Mouse (Mus musculus): ENCODE measurements at regions not wholly inside any gene's neighbourhood (a gene's known extent, or its start where the extent isn't known, plus 50 kb on each side); places are given as distances from the start of the nearest gene placed in this dataset.

DNA sequence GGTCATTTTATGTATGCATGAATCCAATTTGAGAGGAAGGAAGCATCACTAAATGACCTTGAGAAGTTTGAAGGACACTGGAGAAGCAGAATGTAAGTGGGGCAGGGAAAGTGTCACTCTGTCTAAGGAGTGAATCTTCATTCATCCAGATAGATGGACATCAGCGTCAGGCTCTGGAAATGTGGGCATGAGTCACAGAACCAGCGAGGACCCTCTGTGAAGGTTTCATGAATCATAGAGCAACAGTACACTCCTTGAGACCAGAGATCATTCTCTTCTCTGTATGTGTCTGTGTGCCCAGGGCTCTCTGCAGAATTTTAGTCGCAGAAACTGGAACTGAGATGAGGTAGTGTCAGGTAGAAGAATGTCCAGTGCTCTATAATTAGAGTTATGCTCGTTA, 62.4 kb upstream of the Lypd6 start:
- no peak overlapping the region for H3K4me2 ChIP-seq
- 94% methylated on average over 4 of the region's 4 CpGs for WGBS

DNA sequence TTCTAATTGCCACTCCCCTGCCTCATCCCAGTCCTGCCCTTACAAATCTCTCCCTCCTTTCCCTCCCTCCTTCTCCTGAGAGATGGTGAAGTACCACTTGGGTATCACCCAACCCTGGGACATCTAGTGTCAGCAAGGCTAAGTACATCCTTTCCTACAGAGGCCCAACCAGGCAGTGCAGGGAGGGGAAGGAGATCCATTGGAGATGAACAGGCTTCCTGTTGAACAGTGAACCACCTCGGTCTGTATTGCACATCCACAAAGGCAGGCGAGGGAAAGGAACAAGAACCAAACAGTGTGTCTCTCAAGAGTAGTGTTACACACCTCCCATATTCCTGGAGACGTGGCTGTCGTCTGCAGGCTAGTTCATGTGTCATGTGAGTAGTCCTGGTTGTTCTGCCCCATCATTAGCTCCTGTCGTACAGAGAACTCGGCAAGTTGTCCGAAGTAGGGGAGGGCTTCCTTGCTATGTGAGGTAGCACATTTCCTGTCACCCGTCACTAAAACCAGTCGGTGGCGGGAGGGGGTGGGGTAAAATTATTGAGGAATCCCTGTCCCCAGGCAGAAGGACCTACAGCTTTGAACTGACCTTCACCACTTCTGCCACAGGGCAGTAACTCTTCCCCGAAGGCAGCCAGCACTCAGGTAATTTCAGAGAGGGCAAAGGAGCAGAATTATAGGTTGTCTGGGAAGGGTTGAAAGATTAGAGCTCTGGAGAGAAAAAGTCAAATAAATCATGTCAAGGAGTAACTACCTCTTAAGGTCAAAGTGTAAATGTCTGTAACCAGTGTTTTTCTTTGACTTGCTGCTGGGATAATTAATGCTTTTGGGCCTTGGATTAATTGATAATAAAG, 61.3 kb upstream of the Lypd6 start:
- Histone ChIP-seq H3K9me3 (ENCODE audit: control insufficient read depth, low read length) (no peaks in the 10 kb centered on the region), H3K36me3 (ENCODE audit: control insufficient read depth, insufficient read depth, low read length) (no peaks in the 10 kb centered on the region), H3K9ac (ENCODE audit: low read length) (no peak overlapping the region), H3K4me3 (ENCODE audit: low read depth, low read length) (no peak overlapping the region), H3K27me3 (ENCODE audit: control insufficient read depth, insufficient read depth, low read length) (no peaks in the 10 kb centered on the region), H3K27ac (ENCODE audit: low read depth, low read length) (no peak overlapping the region), H3K4me1 (ENCODE audit: control insufficient read depth, insufficient read depth, low read length) (no peaks in the 10 kb centered on the region), H3K4me2 (no peak overlapping the region)
- 80% methylated on average over 11 of the region's 11 CpGs for WGBS
- DNase-seq (ENCODE audit: low spot score, missing footprints): no peak
- ATAC-seq (ENCODE audit: low FRiP score): no peak

More for the DNA sequence above, 62.4 kb upstream of the Lypd6 start:
- no peak overlapping the region for H3K9ac ChIP-seq (ENCODE audit: low read length)
- no peaks in the 10 kb centered on the region for H3K9me3 ChIP-seq (ENCODE audit: control insufficient read depth, low read length)
- no peak overlapping the region for H3K4me3 ChIP-seq (ENCODE audit: low read depth, low read length)
- H3K4me1 ChIP-seq (ENCODE audit: control insufficient read depth, insufficient read depth, low read length): no peaks in the 10 kb centered on the region
- no peaks in the 10 kb centered on the region for H3K36me3 ChIP-seq (ENCODE audit: control insufficient read depth, insufficient read depth, low read length)
- no peak for ATAC-seq (ENCODE audit: low FRiP score)
- no peak overlapping the region for H3K27ac ChIP-seq (ENCODE audit: low read depth, low read length)
- H3K27me3 ChIP-seq (ENCODE audit: control insufficient read depth, insufficient read depth, low read length): no peaks in the 10 kb centered on the region
- DNase-seq (ENCODE audit: low spot score, missing footprints): no peak

DNA sequence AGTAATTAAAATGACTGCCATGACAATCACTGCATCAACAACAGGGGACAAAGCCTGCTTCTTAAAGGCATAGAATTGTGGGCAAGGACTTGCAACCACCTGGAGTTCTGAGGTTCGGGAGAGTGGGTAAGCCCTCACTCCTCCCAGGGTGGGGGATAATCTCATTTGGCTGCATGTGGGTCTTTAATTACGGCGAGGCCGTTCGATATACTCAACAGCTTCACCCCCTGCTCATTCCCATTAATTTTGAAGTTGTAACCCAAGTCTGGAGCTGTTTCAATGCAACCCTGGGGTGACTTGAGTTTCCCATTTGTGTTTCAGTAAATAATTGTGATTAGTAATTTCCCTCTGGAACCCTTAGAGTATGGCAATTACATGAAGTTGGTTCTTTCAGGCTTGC, 57.9 kb upstream of the Lypd6 start:
- Histone ChIP-seq H3K4me1 (ENCODE audit: control insufficient read depth, insufficient read depth, low read length) (no peaks in the 10 kb centered on the region), H3K4me3 (ENCODE audit: low read depth, low read length) (no peak overlapping the region), H3K27ac (ENCODE audit: low read depth, low read length) (no peak overlapping the region), H3K9me3 (ENCODE audit: control insufficient read depth, low read length) (no peaks in the 10 kb centered on the region), H3K36me3 (ENCODE audit: control insufficient read depth, insufficient read depth, low read length) (no peaks in the 10 kb centered on the region), H3K4me2 (no peak overlapping the region), H3K27me3 (ENCODE audit: control insufficient read depth, insufficient read depth, low read length) (no peaks in the 10 kb centered on the region), H3K9ac (ENCODE audit: low read length) (no peak overlapping the region)
- DNase-seq (ENCODE audit: low spot score, missing footprints) (peak; percentile 37), ATAC-seq (ENCODE audit: low FRiP score) (no peak)
- WGBS: 66% methylated on average over 5 of the region's 5 CpGs

DNA sequence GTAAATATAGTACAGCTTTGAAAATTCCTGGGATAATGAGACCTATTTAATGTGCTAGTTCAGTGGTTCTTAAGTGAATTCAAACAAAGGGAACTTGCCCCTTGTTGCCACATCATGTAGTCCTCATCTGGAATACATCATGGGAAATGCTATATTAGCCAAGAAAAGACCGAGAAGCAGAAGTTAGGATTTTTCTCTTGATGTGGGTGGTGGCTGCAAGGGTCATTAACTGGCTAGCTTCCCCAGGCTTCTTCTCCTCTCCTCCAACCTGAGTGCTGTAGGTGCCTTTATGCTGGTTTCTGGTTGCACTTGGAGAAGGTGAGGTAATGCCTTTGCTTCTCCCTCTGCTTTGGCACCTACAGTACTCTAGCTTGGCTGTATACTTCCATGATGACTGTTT, 55.8 kb upstream of the Lypd6 start:
- Histone ChIP-seq H3K27me3 (ENCODE audit: control insufficient read depth, insufficient read depth, low read length) (no peaks in the 10 kb centered on the region), H3K9ac (ENCODE audit: low read length) (no peak overlapping the region), H3K4me2 (no peak overlapping the region), H3K9me3 (ENCODE audit: control insufficient read depth, low read length) (no peaks in the 10 kb centered on the region), H3K4me1 (ENCODE audit: control insufficient read depth, insufficient read depth, low read length) (no peaks in the 10 kb centered on the region), H3K4me3 (ENCODE audit: low read depth, low read length) (no peak overlapping the region), H3K36me3 (ENCODE audit: control insufficient read depth, insufficient read depth, low read length) (no peaks in the 10 kb centered on the region), H3K27ac (ENCODE audit: low read depth, low read length) (no peak overlapping the region)
- DNase-seq (ENCODE audit: low spot score, missing footprints) (peak; percentile 53), ATAC-seq (ENCODE audit: low FRiP score) (no peak)
- WGBS: 81% methylated on average over 1 of the region's 1 CpGs

DNA sequence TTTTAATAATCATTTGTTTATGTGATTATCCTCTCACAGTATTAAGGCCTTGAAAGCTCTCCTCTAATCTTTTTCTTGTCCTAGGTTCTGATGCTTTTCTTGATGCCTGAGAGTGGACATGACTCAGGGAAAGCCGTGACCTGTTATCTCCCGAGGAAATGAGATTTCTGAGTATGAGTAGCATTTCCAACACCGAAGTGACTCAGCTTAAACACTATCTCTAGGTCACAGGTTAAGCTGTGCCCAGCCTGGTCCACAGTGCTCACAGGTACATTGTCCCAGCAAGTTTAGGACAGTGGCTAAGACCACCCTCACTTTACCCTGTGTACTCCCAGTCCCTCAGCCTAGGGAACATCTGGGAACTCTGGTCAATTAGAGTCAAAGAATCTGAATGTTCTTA, 53.9 kb upstream of the Lypd6 start:
- ATAC-seq (ENCODE audit: low FRiP score): no peak
- H3K4me2 ChIP-seq: no peak overlapping the region

DNA sequence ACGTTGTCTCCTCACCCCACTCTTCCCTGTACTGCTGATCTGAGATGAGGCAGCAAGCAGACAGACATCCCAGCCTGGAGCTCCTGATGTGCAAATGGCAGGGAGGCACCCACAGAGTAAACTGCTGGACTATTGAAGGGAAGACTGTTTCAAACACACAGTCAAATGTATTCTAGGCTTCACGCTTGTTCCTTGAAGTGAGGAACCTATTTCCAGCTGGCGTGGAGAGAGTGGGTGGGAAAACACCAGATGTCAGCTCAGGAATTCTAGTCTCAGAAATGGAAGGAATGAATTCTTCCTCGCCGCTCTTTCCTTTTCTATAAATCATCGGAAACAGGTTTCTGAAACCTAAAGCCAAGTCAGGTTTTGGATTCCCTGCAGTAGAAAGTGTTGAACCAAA, 53.0 kb upstream of the Lypd6 start:
- Histone ChIP-seq H3K4me2 (no peak overlapping the region), H3K4me1 (ENCODE audit: control insufficient read depth, insufficient read depth, low read length) (no peaks in the 10 kb centered on the region), H3K4me3 (ENCODE audit: low read depth, low read length) (no peak overlapping the region), H3K9ac (ENCODE audit: low read length) (no peak overlapping the region), H3K27me3 (ENCODE audit: control insufficient read depth, insufficient read depth, low read length) (no peaks in the 10 kb centered on the region), H3K27ac (ENCODE audit: low read depth, low read length) (no peak overlapping the region), H3K9me3 (ENCODE audit: control insufficient read depth, low read length) (no peaks in the 10 kb centered on the region), H3K36me3 (ENCODE audit: control insufficient read depth, insufficient read depth, low read length) (no peaks in the 10 kb centered on the region)
- 79% methylated on average over 6 of the region's 6 CpGs for WGBS
- ATAC-seq (ENCODE audit: low FRiP score) (no peak), DNase-seq (ENCODE audit: low spot score, missing footprints) (no peak)

More for the DNA sequence above, 53.9 kb upstream of the Lypd6 start:
- DNase-seq (ENCODE audit: low spot score, missing footprints): no peak
- H3K9ac ChIP-seq (ENCODE audit: low read length): no peak overlapping the region
- no peak overlapping the region for H3K27ac ChIP-seq (ENCODE audit: low read depth, low read length)
- WGBS: 88% methylated on average over 3 of the region's 3 CpGs
- H3K4me3 ChIP-seq (ENCODE audit: low read depth, low read length): no peak overlapping the region
- no peaks in the 10 kb centered on the region for H3K36me3 ChIP-seq (ENCODE audit: control insufficient read depth, insufficient read depth, low read length)
- H3K27me3 ChIP-seq (ENCODE audit: control insufficient read depth, insufficient read depth, low read length): no peaks in the 10 kb centered on the region
- no peaks in the 10 kb centered on the region for H3K4me1 ChIP-seq (ENCODE audit: control insufficient read depth, insufficient read depth, low read length)
- no peaks in the 10 kb centered on the region for H3K9me3 ChIP-seq (ENCODE audit: control insufficient read depth, low read length)

DNA sequence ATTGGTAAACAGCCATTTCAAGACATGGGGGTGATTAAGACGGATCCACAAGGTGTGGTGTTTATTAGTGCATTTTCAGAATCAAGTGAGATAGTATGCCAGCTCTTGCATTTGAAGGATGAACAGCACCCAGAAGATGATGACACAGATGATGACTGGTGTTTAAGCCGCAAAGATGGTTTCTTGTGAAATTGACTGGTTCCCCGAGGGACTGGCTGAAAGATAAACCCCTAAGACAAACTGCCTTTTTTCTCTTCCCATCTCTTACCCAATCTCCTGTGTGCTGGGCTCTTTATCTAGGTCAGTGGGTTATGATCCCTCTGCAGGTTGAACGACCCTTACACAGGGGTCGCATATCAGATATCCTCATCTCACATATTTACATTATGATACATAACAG, 52.3 kb upstream of the Lypd6 start:
- H3K4me2 ChIP-seq: no peak overlapping the region
- no peak for ATAC-seq (ENCODE audit: low FRiP score)
- no peak overlapping the region for H3K9ac ChIP-seq (ENCODE audit: low read length)
- no peak overlapping the region for H3K27ac ChIP-seq (ENCODE audit: low read depth, low read length)
- H3K4me1 ChIP-seq (ENCODE audit: control insufficient read depth, insufficient read depth, low read length): no peaks in the 10 kb centered on the region
- H3K27me3 ChIP-seq (ENCODE audit: control insufficient read depth, insufficient read depth, low read length): no peaks in the 10 kb centered on the region
- 86% methylated on average over 5 of the region's 5 CpGs for WGBS
- H3K9me3 ChIP-seq (ENCODE audit: control insufficient read depth, low read length): no peaks in the 10 kb centered on the region
- no peaks in the 10 kb centered on the region for H3K36me3 ChIP-seq (ENCODE audit: control insufficient read depth, insufficient read depth, low read length)
- no peak for DNase-seq (ENCODE audit: low spot score, missing footprints)
- H3K4me3 ChIP-seq (ENCODE audit: low read depth, low read length): no peak overlapping the region

DNA sequence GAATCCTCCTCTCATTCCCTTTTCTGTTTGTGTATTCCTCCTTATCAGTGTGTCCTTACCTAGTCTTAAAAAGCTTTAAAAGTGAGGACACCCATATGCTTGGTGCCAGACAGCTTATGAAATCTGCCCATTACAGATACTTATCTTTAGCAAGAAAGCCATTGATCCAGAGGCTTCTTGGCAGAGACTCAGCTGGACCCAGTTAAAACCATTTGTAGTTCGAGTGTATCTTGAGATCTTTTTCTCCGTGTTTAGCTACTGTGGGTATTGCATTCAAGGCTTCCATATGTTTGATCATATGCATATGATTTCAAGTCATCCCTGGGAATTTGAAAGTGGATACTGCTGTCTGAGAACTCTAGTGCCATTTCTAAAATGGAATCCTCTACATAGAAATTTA, 51.5 kb upstream of the Lypd6 start:
- Histone ChIP-seq H3K27ac (ENCODE audit: low read depth, low read length) (no peak overlapping the region), H3K36me3 (ENCODE audit: control insufficient read depth, insufficient read depth, low read length) (no peaks in the 10 kb centered on the region), H3K4me1 (ENCODE audit: control insufficient read depth, insufficient read depth, low read length) (no peaks in the 10 kb centered on the region), H3K9me3 (ENCODE audit: control insufficient read depth, low read length) (no peaks in the 10 kb centered on the region), H3K4me3 (ENCODE audit: low read depth, low read length) (no peak overlapping the region), H3K4me2 (no peak overlapping the region), H3K9ac (ENCODE audit: low read length) (no peak overlapping the region), H3K27me3 (ENCODE audit: control insufficient read depth, insufficient read depth, low read length) (no peaks in the 10 kb centered on the region)
- WGBS: 85% methylated on average over 2 of the region's 2 CpGs
- ATAC-seq (ENCODE audit: low FRiP score) (no peak), DNase-seq (ENCODE audit: low spot score, missing footprints) (no peak)
